Mouse (Mus musculus): Measurements from ENCODE around the gene Sirt7. TPM values are rescaled to one million over a fixed set of nuclear protein-coding genes. Genes with fewer than 3 reads are reported as not detected.
A peak's percentile ranks its signal among the peaks of the same experiment; 100 is the strongest.

The Sirt7 gene
- polyA plus RNA-seq, 1 experiment: 98.2 TPM

DNA sequence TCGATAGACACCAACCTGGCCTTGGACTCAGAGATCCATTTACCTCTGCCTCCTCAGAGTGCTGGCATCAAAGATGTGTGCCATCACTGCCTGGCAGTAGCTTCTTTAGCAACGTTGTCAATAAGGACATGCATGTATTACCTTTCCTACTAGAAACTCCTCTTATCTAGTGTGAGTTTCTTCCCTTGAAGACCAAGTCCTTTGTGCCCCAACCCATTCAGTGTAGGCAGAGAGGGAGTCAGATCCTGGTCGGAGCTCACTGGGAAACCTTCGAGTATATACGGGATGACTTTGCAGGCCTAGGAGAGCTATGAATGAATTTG, 50.8 kb downstream of the Sirt7 start:
- H3K27ac ChIP-seq (ENCODE audit: insufficient read depth, low read length): no peak overlapping the region
- peaks cover 6% of the 10 kb centered on the region; the same call in 1 of the 2 replicates for H3K4me1 ChIP-seq (ENCODE audit: control insufficient read depth, insufficient read depth, low read length)

DNA sequence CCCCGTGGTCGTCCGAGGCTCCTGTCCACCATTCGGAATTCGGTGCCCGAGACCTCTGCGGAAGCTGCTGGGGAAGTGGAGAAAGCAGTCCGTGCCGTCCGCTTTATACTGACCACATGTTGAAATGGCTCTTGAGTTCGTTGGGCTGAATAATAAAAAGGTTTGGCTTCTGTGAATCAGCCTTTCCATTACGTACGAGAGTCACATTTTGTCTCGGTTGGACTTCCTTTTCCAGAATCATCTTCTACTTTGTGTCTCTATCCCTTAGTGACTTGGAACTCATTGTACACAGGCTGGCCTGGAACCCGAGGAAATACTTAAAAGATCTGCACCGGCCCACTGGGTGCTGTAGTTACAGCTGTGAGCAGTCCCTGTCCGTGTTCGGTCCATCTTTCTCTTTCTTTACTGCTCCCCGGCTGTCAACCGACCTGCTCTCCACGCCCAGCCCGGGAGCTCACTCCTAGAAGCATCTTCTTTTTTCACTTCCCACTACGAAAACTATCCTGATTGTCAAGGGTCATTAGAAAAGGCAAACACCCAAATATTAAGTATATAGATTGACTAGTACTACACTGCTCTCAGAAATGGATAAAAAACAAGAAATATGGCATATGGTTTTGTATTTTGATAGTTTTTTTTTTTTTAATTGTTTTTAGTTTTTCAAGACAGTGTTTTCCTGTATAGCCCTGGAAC, 51.3 kb downstream of the Sirt7 start:
- peak overlapping the region; percentile 68 for H3K27ac ChIP-seq (ENCODE audit: insufficient read depth, low read length)
- peak overlapping the region; percentile 87 for H3K4me3 ChIP-seq (ENCODE audit: insufficient read depth, low read length)
- H3K4me1 ChIP-seq (ENCODE audit: control insufficient read depth, insufficient read depth, low read length): peaks cover 6% of the 10 kb centered on the region; the same call in 1 of the 2 replicates
- TF ChIP-seq POLR2A (IDR thresholded peaks at IDR 0.05; ENCODE audit: extremely low read depth, insufficient read depth, low read length) (no peak), CTCF (IDR thresholded peaks at IDR 0.05; ENCODE audit: extremely low read depth, insufficient read depth, low read length) (no peak)

More for the DNA sequence above, 50.8 kb downstream of the Sirt7 start:
- H3K4me3 ChIP-seq (ENCODE audit: insufficient read depth, low read length): no peak overlapping the region; the same call in 1 of the 2 replicates
- TF ChIP-seq POLR2A (IDR thresholded peaks at IDR 0.05; ENCODE audit: extremely low read depth, insufficient read depth, low read length) (no peak), CTCF (IDR thresholded peaks at IDR 0.05; ENCODE audit: extremely low read depth, insufficient read depth, low read length) (no peak)

- Histone ChIP-seq H3K4me3 (ENCODE audit: insufficient read depth, low read length) (peak within 1 kb of the TSS; percentile 87), H3K4me1 (ENCODE audit: control insufficient read depth, insufficient read depth, low read length) (peaks cover 6% of the 10 kb centered on the region; the same call in 1 of the 2 replicates), H3K27ac (ENCODE audit: insufficient read depth, low read length) (peak within 1 kb of the TSS; percentile 68)
- TF ChIP-seq POLR2A (IDR thresholded peaks at IDR 0.05; ENCODE audit: extremely low read depth, insufficient read depth, low read length) (peak; percentile 94), CTCF (IDR thresholded peaks at IDR 0.05; ENCODE audit: extremely low read depth, insufficient read depth, low read length) (no peak)
These were observed 52.1 kb downstream of the Sirt7 start, which contains the start of gene P4hb for GRCm38 (mm10) chr11:120572752-120573584. TSS of gene P4hb (minus strand) at chr11:120573253.

DNA sequence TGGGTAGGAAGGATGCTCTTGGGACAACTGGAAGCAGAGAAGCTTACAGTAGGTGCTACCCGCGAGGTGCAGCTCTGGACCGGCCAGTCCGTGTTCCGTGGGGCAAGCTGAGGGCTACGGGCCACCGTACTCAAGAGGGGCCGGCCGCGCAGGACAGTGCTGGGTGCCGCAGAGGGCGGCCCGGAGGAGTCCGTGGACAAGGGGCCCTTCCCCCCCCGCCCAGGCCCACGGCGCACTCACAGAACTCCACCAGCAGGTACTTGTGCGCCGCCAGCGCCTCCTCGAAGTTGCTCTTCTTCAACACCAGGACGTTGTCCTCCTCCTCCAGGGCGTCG, 52.7 kb downstream of the Sirt7 start:
- Histone ChIP-seq H3K4me3 (ENCODE audit: insufficient read depth, low read length) (peak overlapping the region; percentile 87), H3K27ac (ENCODE audit: insufficient read depth, low read length) (no peak overlapping the region), H3K4me1 (ENCODE audit: control insufficient read depth, insufficient read depth, low read length) (peaks cover 6% of the 10 kb centered on the region; the same call in 1 of the 2 replicates)
- TF ChIP-seq POLR2A (IDR thresholded peaks at IDR 0.05; ENCODE audit: extremely low read depth, insufficient read depth, low read length): no peak
- TF ChIP-seq CTCF (IDR thresholded peaks at IDR 0.05; ENCODE audit: extremely low read depth, insufficient read depth, low read length): no peak

GRCm38 (mm10) chr11:120571754-120572416, 53.2 kb downstream of the Sirt7 start:
- Histone ChIP-seq H3K4me3 (ENCODE audit: insufficient read depth, low read length) (peak overlapping the region; percentile 87), H3K27ac (ENCODE audit: insufficient read depth, low read length) (no peak overlapping the region)
- TF ChIP-seq POLR2A (IDR thresholded peaks at IDR 0.05; ENCODE audit: extremely low read depth, insufficient read depth, low read length) (no peak), CTCF (IDR thresholded peaks at IDR 0.05; ENCODE audit: extremely low read depth, insufficient read depth, low read length) (no peak)

GRCm38 (mm10) chr11:120571122-120571521, 53.9 kb downstream of the Sirt7 start:
- Histone ChIP-seq H3K27ac (ENCODE audit: insufficient read depth, low read length) (no peak overlapping the region), H3K4me1 (ENCODE audit: control insufficient read depth, insufficient read depth, low read length) (peaks cover 6% of the 10 kb centered on the region; the same call in 1 of the 2 replicates), H3K4me3 (ENCODE audit: insufficient read depth, low read length) (no peak overlapping the region)
- TF ChIP-seq CTCF (IDR thresholded peaks at IDR 0.05; ENCODE audit: extremely low read depth, insufficient read depth, low read length) (no peak), POLR2A (IDR thresholded peaks at IDR 0.05; ENCODE audit: extremely low read depth, insufficient read depth, low read length) (no peak)

More at GRCm38 (mm10) chr11:120571754-120572416, 53.2 kb downstream of the Sirt7 start:
- H3K4me1 ChIP-seq (ENCODE audit: control insufficient read depth, insufficient read depth, low read length): peaks cover 6% of the 10 kb centered on the region; the same call in 1 of the 2 replicates

Other genes with a start within 250 kb of the Sirt7 start
- gene Faap100, start 246.5 kb downstream of the Sirt7 start, polyA plus RNA-seq (2012; rRNA removed): 22.8 and 23.9 TPM in 2 replicates
- 62.0 and 62.7 TPM in 2 replicates for gene Nploc4, start 187.5 kb downstream of the Sirt7 start, polyA plus RNA-seq (2012; rRNA removed)
- gene Tspan10, start 182.6 kb downstream of the Sirt7 start, polyA plus RNA-seq (2012; rRNA removed): 0.15 TPM in 1 of 2 replicates, not detected in the other
- gene Pde6g, start 171.7 kb downstream of the Sirt7 start, polyA plus RNA-seq (2012; rRNA removed): 0.59 and 0.81 TPM in 2 replicates
- 15.0 and 17.4 TPM in 2 replicates for gene Oxld1, start 167.2 kb downstream of the Sirt7 start, polyA plus RNA-seq (2012; rRNA removed)
- gene Ccdc137, start 167.1 kb downstream of the Sirt7 start, polyA plus RNA-seq (2012; rRNA removed): 27.6 and 28.5 TPM in 2 replicates
- 46.0 and 46.2 TPM in 2 replicates for gene Arl16, start 157.6 kb downstream of the Sirt7 start, polyA plus RNA-seq (2012; rRNA removed)
- gene Mrpl12, start 140.6 kb downstream of the Sirt7 start, polyA plus RNA-seq (2012; rRNA removed): 96.3 and 96.6 TPM in 2 replicates
- 29.0 and 30.0 TPM in 2 replicates for gene Slc25a10, start 133.4 kb downstream of the Sirt7 start, polyA plus RNA-seq (2012; rRNA removed)
- 0.13 TPM in 2 replicates for gene Gcgr, start 94.5 kb downstream of the Sirt7 start, polyA plus RNA-seq (2012; rRNA removed)
- 158 and 160 TPM in 2 replicates for gene Mcrip1, start 75.5 kb downstream of the Sirt7 start, polyA plus RNA-seq (2012; rRNA removed)
- gene Ppp1r27, start 74.1 kb downstream of the Sirt7 start, polyA plus RNA-seq (2012; rRNA removed): not detected in 2 replicates
- 88.9 and 91.2 TPM in 2 replicates for gene P4hb, start 52.0 kb downstream of the Sirt7 start, polyA plus RNA-seq (2012; rRNA removed)
- 416 and 442 TPM in 2 replicates for gene Arhgdia, start 43.6 kb downstream of the Sirt7 start, polyA plus RNA-seq (2012; rRNA removed)
- gene Alyref, start 26.9 kb downstream of the Sirt7 start, polyA plus RNA-seq (2012; rRNA removed): 42.1 and 46.9 TPM in 2 replicates
- 148 and 161 TPM in 2 replicates for gene Anapc11, start 26.8 kb downstream of the Sirt7 start, polyA plus RNA-seq (2012; rRNA removed)
- 0.58 and 1.1 TPM in 2 replicates for gene Npb, start 16.8 kb downstream of the Sirt7 start, polyA plus RNA-seq (2012; rRNA removed)
- gene Pcyt2, start 7.3 kb downstream of the Sirt7 start, polyA plus RNA-seq (2012; rRNA removed): 281 and 289 TPM in 2 replicates
- gene Mafg, start 8.4 kb upstream of the Sirt7 start, polyA plus RNA-seq (2012; rRNA removed): 83.7 and 83.9 TPM in 2 replicates
- gene Pycr1, start 18.5 kb upstream of the Sirt7 start, polyA plus RNA-seq (2012; rRNA removed): 2.2 and 3.6 TPM in 2 replicates
- gene Myadml2, start 22.9 kb upstream of the Sirt7 start, polyA plus RNA-seq (2012; rRNA removed): 3.4 and 3.6 TPM in 2 replicates
- 6.8 and 7.1 TPM in 2 replicates for gene Notum, start 35.9 kb upstream of the Sirt7 start, polyA plus RNA-seq (2012; rRNA removed)
- 46.2 and 46.8 TPM in 2 replicates for gene Aspscr1, start 47.7 kb upstream of the Sirt7 start, polyA plus RNA-seq (2012; rRNA removed)
- gene Cenpx, start 88.5 kb upstream of the Sirt7 start, polyA plus RNA-seq (2012; rRNA removed): 36.2 and 40.2 TPM in 2 replicates
- 114 and 137 TPM in 2 replicates for gene Lrrc45, start 88.7 kb upstream of the Sirt7 start, polyA plus RNA-seq (2012; rRNA removed)
- gene Rac3, start 96.2 kb upstream of the Sirt7 start, polyA plus RNA-seq (2012; rRNA removed): 60.4 and 72.2 TPM in 2 replicates
- gene Dcxr, start 102.0 kb upstream of the Sirt7 start, polyA plus RNA-seq (2012; rRNA removed): 20.5 and 21.3 TPM in 2 replicates
- gene Cbr2, start 106.9 kb upstream of the Sirt7 start, polyA plus RNA-seq (2012; rRNA removed): 4.6 and 4.9 TPM in 2 replicates
- 1.4 and 2.8 TPM in 2 replicates for gene Hmga1b, start 137.6 kb upstream of the Sirt7 start, polyA plus RNA-seq (2012; rRNA removed)
- 98.9 and 103 TPM in 2 replicates for gene Rfng, start 159.0 kb upstream of the Sirt7 start, polyA plus RNA-seq (2012; rRNA removed)
- gene Gps1, start 159.0 kb upstream of the Sirt7 start, polyA plus RNA-seq (2012; rRNA removed): 223 and 224 TPM in 2 replicates
- 49.8 and 51.3 TPM in 2 replicates for gene Dus1l, start 171.2 kb upstream of the Sirt7 start, polyA plus RNA-seq (2012; rRNA removed)
- 219 and 242 TPM in 2 replicates for gene Fasn, start 199.3 kb upstream of the Sirt7 start, polyA plus RNA-seq (2012; rRNA removed)

Data from cortical plate, adult 2 months (tissue).